Mouse (Mus musculus) kidney, adult 18-20 months (tissue): ENCODE results near the gene H2-Oa.
"Not testable (repeated sequence)": the region's sequence is repeated elsewhere in the genome, so short reads cannot be mapped to it uniquely, and the experiment has no call there.

ENCODE experiments used
- DNase-seq: peaks from one replicate; pipeline ENCODE4 v3.0.0; 2021

H2-Oa gene

DNA sequence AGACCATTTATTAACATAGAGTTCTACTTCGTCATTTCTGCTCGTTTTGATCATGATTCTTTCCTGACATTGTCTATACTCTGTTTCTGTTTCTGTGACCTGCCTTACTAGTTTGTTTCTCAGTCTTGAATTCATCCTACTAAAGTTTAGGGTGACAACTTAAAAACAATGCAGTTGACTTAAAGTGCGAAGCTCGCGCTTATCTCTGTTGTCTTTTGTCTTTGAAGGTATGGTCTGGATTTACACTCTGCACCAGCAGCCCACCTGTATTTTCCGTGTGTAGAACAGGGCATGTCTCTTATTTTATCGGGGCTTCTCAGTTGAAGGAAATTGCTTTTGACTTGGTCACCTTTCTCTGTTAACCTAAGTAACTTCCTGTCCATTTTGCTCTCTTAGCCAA is 31.0 kb downstream of the H2-Oa start:
- no peak for DNase-seq

DNA sequence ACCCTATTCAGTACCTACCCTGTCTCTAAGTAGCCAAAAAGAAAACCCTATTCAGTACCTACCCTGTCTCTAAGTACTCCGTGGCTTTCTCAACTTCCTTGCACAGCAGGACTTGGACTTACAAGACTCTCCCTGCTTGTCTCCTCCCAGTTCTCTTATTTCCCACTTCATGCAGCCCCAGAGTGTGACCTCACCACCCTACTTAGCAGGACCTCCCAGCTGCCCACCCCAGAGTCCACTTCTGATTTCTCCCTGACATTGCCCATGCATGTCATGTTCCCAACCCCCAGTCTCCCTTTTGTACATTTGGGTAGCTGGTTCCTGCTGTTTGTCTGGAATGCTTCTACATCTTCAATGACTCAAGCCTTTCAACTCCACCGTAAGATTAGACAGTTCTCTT is 31.4 kb downstream of the H2-Oa start:
- no peak for DNase-seq

DNA sequence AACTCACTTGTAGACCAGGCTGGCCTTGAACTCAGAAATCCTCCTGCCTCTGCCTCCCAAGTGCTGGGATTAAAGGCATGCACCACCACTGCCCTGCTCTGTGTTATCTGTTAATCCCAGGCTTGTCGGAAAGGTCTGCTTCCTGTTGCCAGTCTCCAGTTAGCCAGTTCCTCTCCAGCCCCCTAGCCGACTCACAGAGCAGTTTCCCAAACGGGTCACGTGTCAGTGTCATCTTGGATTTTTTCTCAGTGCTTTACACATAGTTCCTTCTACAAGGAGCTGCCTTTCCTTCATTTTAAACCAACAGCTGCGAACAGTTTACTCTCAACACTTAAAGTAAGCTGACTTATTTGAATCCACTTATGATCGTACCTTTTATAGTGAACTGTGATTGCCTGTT is 32.5 kb downstream of the H2-Oa start:
- DNase-seq = no peak

GRCm38 (mm10) chr17:34126826-34127420 is 34.8 kb downstream of the H2-Oa start:
- no peak for DNase-seq

DNA sequence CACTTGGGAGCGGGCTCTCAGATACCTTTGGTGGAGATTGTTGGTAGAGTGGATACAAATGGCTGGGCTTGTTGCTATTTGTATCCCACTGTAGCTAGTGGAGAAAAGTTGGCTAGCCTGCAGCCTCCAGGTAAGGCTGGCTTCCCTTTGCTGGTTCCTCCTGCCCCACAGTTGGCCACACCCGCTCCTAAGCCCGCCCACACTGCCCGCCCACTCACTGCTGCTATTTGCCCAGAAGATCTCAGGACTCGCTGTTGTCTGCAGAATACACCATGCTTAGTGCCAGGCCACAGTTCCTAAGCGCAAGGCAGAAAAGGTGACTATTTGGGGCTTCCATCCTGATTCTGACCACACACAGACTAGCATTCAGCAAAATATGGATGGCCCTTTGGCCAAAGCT is 35.3 kb downstream of the H2-Oa start:
- DNase-seq = peak; percentile 82

GRCm38 (mm10) chr17:34128264-34128937 is 36.3 kb downstream of the H2-Oa start:
- DNase-seq = no peak

GRCm38 (mm10) chr17:34128944-34129791 is 37.0 kb downstream of the H2-Oa start:
- no peak for DNase-seq

GRCm38 (mm10) chr17:34130073-34130947 is 38.2 kb downstream of the H2-Oa start:
- DNase-seq = no peak

DNA sequence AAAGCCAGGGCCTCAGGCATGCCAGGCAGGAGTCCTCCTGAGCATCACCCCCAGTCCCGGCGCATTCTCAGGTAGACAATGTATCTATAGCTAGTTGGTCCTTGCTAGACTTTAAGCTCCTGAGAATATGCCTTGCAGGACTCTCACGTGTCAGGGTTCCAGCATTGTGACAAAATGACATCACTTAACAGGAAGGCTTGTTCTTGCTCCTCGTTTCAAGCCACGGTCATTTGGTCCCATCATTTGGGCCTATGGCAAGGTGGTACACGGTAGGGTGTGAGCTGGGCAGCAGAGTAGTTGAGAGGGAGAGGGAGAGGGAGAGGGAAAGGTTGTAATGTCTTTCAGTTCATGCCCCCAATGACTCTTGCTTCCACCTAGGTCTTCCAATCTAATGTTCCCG is 39.8 kb downstream of the H2-Oa start:
- DNase-seq = no peak

GRCm38 (mm10) chr17:34133289-34133688 is 41.1 kb downstream of the H2-Oa start:
- no peak for DNase-seq

- DNase-seq = no peak
Measured at GRCm38 (mm10) chr17:34134451-34134850, 42.3 kb downstream of the H2-Oa start.

DNA sequence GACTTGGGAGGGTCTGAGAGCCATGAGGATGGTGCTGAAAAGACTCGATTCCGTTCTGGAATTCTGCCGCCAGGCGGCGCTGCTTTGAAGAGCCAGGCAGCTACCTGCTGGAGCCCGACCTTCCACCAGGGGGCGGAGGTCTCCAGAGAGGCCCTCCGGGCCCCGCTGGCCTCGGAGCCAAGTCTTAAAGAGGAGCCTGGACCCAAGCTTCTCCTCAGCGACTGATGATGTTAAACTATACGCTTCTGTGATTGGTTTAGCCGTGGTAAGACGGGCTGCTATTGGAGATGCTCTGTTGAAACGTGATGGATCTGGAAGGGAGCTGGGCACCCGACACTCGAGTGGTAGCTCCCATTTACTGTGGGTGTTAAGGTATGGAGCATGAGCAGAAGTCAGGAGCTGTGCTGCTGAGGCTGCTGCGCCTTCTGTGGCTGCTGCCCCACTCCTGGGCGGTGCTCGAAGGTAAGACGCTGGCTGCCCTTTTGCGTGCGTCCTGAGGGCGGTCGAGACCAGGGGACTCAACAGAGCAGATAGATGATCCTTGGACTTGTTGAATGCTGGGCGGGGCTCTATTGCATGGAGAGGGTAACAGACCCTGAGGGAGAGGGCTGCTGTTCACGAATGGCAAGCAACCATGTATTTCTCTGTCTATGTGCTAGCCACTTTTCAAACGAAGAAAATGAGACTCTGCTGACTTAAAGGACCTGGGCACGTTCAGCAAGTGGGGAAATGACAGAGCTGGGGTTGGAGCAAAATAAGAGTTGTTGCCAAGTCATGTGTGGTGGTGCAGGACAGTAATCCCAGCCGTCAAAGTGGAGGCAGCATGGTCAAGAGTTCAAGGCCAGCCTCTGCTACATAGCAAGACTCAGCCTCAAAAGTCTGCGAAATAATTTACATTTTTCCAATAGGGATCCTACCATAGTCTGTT is 43.4 kb downstream of the H2-Oa start:
- DNase-seq = peak; percentile 98

- DNase-seq = no peak
Measured at GRCm38 (mm10) chr17:34137601-34138000, 45.5 kb downstream of the H2-Oa start.

- no peak for DNase-seq
Measured at GRCm38 (mm10) chr17:34138655-34139054, 46.5 kb downstream of the H2-Oa start.

DNA sequence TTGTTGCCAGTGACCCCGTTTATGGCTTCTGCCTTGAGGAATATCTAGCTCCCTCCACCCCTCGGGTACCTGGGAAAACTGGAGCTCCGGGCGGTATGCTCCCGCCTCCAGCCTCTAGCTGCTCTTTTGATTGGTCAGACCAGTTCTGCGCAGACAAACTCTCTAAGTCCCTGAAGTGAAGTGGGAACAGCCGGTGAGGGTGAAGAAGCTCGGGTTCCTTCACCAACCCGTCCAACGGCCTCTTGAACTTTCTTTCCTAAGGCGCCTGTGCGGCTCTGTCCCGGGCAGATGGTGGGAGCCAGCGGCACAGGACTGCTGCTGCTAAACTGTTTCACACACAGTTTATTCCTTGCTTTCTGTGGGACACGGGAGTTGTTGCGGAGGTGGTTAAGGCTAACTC is 47.3 kb downstream of the H2-Oa start:
- DNase-seq = peak; percentile 58

- no peak for DNase-seq
Measured at GRCm38 (mm10) chr17:34140240-34140639, 48.1 kb downstream of the H2-Oa start.

DNA sequence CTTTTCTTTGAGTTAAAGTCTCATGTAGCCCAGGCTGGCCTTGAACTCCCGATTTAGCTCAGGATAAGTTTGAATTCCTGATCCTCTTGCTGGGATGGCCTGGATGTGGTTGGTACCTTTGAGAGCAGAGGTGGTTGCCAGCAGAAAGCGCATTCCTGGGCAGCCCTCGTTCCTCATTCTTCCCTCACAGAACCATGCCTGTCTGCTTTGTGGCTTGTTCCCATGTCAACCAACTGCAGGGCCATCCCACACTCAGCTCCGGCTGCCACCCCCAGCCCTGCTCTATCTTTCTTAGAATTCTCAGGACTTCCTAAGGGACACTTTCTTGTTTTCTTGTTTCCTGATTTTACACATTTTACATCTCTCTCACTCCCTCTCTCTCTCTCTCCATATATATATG is 49.3 kb downstream of the H2-Oa start:
- no peak for DNase-seq

- no peak for DNase-seq
Measured at GRCm38 (mm10) chr17:34142456-34143010, 50.4 kb downstream of the H2-Oa start.

DNA sequence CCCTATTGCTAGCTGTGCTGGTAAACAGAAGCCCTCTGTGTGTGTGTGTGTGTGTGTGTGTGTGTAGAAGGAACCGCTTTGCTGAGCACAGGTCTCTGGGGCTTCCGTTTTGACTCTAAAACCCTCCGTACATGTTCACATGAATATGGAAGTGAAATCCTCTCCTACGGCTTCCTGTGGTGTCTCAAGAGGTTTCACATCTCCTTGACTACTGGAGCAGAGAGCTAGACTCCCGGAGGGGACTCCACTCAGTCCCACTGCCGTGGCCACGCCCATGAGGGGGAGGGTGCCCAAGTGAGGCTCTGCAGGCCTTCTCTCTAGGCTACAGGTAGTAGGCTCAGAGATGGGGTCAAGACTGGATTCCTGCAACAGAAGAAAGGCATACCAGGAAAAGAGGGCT is 50.9 kb downstream of the H2-Oa start, which contains the start of gene H2-DMb2:
Gene H2-DMb2 (plus strand): TSS at position 275 of the 400 bp plus-strand sequence.
- no peak for DNase-seq

DNA sequence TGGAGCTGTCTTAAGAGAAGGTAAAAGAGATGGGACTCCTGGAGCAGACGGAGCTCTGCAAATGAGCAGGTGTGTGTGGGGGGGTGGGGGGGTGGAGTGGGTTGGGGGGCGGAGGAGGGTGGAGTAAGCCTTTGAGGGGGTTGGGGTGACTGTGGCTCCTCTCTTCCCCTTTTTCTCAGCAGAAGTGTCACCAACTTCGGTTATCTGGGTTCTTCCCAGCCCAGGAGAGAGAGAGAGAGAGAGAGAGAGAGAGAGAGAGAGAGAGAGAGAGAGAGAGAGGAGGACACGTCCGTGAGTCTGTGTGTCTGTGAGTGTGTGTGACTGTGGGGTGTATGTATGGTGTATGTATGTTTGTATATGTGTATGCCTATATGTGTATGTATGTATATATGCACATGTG is 51.3 kb downstream of the H2-Oa start:
- no peak for DNase-seq

DNA sequence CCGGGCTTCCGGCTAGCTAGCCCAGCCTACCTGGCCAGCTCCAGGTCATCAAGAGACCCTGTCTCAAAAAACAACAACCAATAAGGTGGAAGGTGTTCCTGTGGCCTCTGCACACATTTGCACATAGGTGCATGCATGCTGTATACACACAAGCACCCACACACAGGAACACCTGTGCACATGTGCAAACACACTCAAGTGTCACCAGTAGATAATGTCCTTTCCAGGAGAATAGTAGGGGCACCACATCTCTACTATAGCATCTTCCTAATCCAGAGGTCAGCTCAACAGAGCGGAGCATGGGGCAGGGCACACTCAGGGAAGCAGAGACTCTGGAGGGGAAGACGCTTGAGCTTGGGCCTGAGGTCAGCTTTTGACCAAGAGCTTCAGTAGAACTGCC is 52.1 kb downstream of the H2-Oa start:
- not testable (repeated sequence) for DNase-seq
